Mouse (Mus musculus) gastrocnemius, adult 2 months (tissue): Measurements from ENCODE around the gene Klhl41. TPM values are rescaled to one million over a fixed set of nuclear protein-coding genes. Genes with fewer than 3 reads are reported as not detected.

Source experiments
- DNase-seq: peaks from one replicate; pipeline ENCODE4 v3.0.0; 2022
- H3K27ac ChIP-seq: fragments of 200-600 bp; 2 replicates; pipeline ENCODE4 v1.8.1; 2022; ENCODE audit warnings: mild to moderate bottlenecking
- H3K4me3 ChIP-seq: fragments of 200-600 bp; 2 replicates; pipeline ENCODE4 v1.8.1; 2022; ENCODE audit warnings: mild to moderate bottlenecking, moderate library complexity
- CTCF ChIP-seq: fragments of 200-600 bp; IDR thresholded peaks from 2 replicates; pipeline ENCODE4 v1.8.1; 2022; ENCODE audit warnings: antibody characterized with exemption, mild to moderate bottlenecking, moderate library complexity
- intact Hi-C: fragments of 180-260 bp; cut with DNase I; formaldehyde crosslinking; loops from one replicate; pipeline ENCODE4 v1.15.1; 2025
- total RNA-seq, 2 experiments: library from RNA; stranded (reverse); gene quantifications; 2 replicates each; pipeline ENCODE4 v1.2.3; 2021

The Klhl41 gene
- total RNA-seq, 2 experiments from 2014 or later: 511 to 652 TPM

DNA sequence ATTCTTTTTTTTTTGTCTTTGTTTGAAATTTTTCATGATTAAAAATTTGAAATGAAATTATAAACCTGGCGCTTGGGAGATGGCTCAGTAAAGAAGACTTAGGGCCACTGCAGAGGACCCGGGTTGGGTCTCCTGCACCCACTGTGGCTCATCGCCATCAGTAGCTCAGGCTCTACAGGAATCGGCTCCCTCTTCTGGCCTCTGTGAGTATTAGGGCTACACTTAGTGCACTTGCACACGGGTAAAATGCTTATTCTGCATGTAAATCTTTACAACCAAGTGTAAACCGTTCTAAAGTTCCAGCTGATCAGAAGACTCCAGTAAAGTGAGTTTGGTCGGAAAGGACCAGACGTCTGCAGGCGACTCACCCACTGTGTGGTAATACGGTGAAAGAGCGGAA, 23.6 kb downstream of the Klhl41 start:
- Histone ChIP-seq H3K4me3 (no peak overlapping the region), H3K27ac (no peak overlapping the region)
- DNase-seq: no peak
- peak; percentile 28; the same call in 1 of the 2 replicates for TF ChIP-seq CTCF
- intact Hi-C loops: no loop called here

DNA sequence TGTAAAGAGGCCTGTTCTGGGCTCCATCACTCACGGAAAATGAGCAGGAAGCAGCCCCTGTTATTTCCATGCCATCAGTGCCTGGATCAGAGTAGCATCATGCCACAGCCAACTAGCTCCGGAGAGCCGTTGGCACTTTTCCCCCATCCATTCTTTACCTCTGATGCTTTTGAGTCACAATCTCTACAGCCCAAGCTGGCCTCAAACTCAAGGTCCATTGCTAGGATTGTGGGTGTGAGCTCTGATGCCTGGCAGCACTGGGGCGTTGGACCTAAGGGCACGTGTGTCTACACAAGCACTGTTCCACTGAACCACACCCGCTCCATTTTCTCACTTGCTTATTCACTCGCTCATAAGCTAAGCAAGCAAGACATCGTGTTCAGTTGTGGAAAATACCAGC, 30.5 kb downstream of the Klhl41 start:
- no peak for TF ChIP-seq CTCF
- intact Hi-C loops: no loop called here

DNA sequence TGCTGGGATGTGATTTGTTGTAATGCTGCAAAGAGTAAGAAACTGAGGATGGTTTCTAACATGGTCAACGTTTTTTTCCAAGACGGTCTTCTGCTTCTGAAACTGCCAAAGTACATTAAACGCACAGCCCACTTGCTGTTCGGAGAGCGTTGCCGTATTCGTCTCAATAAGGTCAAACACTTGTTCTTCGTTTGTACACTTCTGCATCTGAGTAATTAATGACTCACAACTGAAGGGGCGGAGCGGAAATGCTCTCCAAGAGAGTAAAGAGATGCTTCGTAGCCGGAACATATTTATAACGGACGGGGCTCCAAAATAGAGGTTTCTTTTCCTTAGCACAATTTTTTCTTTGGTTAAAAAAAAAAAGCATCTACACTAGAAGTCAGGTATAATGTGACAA, 42.3 kb downstream of the Klhl41 start:
- peak overlapping the region; percentile 95 for H3K27ac ChIP-seq
- peak overlapping the region; percentile 80 for H3K4me3 ChIP-seq
- no peak for TF ChIP-seq CTCF
- intact Hi-C loops: no loop called here
- no peak for DNase-seq

More for the DNA sequence above, 30.5 kb downstream of the Klhl41 start:
- DNase-seq: no peak
- no peak overlapping the region for H3K4me3 ChIP-seq
- no peak overlapping the region for H3K27ac ChIP-seq

DNA sequence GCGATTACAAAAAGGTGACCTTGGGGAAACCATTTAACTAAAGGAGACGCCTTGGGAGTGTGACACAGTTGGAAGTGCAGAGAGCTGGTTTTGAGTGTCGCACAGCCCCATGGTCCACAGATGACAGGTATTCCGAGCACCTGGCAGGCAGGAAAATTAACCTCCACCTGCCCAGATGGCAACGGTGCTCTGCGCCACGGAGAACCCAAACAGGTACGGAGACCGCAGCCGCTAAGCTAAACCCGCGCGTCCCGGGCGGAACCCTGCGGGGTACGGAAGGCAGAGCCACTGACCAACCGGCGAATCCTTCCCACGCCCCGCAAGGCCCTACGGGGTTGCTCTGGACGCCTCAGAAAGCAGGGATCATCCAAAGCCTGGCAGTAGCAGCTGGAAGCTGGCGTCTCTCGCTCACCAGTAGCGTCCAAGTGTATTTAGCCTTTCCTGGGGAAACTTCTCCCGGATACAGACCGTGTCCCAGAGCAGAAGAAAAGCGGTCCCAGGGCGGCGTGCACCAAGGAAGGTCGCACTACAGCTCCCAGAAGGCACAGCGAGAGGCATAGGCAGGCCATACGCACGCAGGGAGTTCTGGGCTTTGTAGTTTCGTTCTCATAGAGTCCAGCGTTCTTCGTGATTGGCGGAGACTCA, 43.2 kb downstream of the Klhl41 start, which contains the start of gene Fastkd1:
Gene Fastkd1, minus strand, starts transcription at position 536 of the 645 bp plus-strand sequence.
- TF ChIP-seq CTCF: no peak
- DNase-seq: peak; percentile 89
- peak within 1 kb of the TSS; percentile 80 for H3K4me3 ChIP-seq
- H3K27ac ChIP-seq: peak within 1 kb of the TSS; percentile 95
- intact Hi-C loops: loop anchor here (1.0 kb wide), 1 partner anchor 9 kb away; the partner anchor contains the start of gene Ppig

DNA sequence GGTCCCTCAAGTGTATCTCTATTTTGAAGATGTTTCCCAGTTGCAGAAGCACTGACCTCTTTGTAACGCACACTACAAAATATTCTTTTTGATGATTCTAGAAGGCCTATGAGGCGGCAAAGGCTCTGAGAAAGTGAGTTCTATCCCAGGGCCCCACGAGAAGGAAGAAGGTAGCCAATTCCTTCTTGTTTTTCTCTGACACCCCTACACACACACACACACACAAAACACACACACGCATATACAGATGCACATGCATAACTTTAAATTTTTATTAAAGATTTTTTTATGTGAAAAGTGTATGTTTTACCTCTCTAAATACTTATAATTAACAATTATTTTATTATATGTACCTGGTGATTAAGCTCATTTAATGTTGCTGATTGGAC, 43.7 kb downstream of the Klhl41 start:
- peak overlapping the region; percentile 80 for H3K4me3 ChIP-seq
- DNase-seq: no peak
- TF ChIP-seq CTCF: no peak
- H3K27ac ChIP-seq: peak overlapping the region; percentile 95
- intact Hi-C loops: loop anchor here (1.0 kb wide), 1 partner anchor 9 kb away; the partner anchor contains the start of gene Ppig

DNA sequence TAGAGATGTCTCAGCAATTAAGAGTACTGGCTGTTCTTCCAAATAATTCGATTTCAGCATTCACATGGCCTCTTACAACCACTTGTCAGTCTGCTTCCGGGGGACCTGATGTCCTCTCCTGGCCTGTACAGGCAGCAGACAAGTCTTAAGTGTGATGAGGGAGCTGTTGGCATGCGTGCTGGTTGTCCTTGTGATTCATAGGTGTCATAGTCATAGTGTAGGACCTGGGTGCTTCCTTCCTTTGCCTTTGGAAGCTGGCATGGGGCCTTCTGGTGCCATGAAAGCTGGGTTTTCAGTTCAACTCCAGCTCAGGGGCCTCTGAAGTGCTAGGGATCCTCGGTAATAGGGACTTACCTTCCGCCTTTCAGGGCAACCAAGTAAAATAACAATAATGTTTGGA, 44.2 kb downstream of the Klhl41 start:
- no peak overlapping the region for H3K27ac ChIP-seq
- TF ChIP-seq CTCF: no peak
- no peak overlapping the region for H3K4me3 ChIP-seq
- intact Hi-C loops: no loop called here
- DNase-seq: no peak

DNA sequence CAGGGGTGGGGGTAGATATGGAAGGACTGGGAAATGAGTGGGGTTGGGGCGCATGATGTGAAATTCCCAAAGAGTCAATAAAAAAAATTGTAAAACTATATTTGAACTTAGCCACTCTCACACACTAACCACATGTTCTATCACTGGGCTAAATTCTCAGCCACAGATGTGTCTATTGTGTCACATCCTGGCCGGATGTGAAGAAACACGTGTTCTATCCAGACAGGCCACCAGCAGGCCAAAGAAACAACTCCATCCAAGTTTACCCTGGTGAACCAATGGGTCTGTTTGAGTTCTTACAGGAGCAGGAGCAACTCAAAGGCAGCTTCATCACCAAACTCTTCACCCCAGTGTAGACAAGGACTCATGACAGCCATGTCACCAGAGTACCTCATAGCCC, 46.6 kb downstream of the Klhl41 start:
- DNase-seq: no peak
- TF ChIP-seq CTCF: no peak

DNA sequence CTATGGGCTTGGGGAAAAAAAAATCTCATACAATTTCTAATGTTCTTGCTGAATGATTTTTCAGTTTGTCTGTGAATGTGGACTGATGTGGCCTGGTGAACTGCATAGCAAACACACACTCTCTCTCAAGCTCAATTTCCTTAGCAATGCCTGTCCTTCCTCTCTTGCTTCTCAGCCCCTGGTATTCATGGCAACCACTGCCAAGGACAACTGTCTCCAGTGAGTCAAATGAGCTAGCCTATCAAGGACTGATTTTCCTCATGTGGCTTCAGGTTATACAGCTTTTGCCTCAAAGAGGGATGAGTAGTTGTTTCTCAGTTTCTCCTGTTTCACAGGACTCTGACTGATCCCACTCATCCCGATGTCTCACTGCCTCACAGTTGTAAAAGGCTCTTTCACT, 49.2 kb downstream of the Klhl41 start:
- TF ChIP-seq CTCF: no peak
- intact Hi-C loops: no loop called here
- no peak overlapping the region for H3K27ac ChIP-seq
- H3K4me3 ChIP-seq: no peak overlapping the region
- DNase-seq: no peak

More for the DNA sequence above, 46.6 kb downstream of the Klhl41 start:
- intact Hi-C loops: no loop called here
- no peak overlapping the region for H3K4me3 ChIP-seq
- no peak overlapping the region for H3K27ac ChIP-seq

DNA sequence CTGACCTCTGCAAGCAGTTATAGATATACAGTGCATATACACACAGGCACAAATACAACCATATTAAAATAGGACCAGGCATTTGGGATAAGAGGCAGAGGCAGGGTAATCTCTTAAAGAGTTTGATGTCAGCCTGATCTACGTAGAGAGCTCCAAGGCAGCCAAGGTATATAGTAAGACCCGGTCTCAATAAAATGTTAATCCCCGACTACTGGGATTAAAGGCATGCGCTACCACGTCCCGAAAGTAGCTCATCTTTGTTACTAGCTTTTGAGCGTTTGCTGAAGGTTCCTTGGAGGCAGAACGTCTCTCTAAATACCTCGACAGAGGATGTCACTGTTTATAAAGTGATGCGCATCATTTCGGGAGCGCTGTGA, 52.3 kb downstream of the Klhl41 start, which contains the start of gene Ppig:
Gene Ppig, plus strand, starts transcription at position 273 of the 377 bp plus-strand sequence.
- peak within 1 kb of the TSS; percentile 94 for H3K27ac ChIP-seq
- peak within 1 kb of the TSS; percentile 85 for H3K4me3 ChIP-seq
- no peak for DNase-seq
- TF ChIP-seq CTCF: no peak
- intact Hi-C loops: loop anchor here (1.0 to 10.0 kb wide), 3 partner anchors 9 to 173 kb away; partner anchors contain the start of genes Ccdc173, Fastkd1, Phospho2 and Ubr3

DNA sequence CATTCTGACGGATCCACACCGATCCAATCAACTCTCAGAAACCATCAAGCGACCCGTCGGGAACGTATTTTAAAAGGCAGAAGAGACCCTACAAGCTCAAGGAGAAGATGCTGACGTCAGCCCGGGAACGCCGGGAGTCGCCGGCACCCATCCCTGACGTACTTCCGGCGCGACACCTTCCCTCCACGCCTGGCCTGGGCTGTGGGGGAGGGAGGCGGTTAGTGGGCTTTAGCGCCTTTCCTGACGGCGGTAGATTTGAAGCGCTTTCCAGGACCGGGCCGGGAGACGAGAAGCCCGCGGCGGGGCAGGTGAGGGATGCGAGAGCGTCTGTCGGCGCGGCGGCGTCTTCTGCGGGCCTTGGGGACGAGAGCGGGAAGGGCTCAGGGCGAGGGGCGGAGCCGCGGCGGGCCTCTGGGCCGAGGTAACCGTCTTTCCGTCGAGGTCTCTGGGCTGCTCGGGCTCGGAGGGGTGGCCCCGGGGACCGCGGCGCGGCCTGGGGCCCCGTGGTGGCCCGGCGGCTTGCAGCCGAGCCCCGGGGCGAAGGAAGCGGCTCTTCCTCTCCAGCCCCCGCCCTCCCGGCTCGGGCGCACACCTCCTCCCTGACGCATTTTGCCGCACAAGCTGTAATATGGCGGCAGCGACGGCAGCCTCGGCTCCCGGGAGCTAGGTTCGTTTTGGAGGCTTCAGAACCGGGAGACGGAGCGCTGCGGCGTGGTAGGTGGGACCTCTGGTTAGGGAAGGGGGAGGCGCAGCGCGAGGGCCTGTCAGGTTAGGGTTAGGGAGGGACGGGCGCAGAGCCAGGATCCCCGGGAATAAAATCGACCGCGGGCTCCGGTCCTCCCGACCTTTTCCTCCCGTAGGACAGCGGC, 53.0 kb downstream of the Klhl41 start:
- DNase-seq: peak; percentile 96
- Histone ChIP-seq H3K4me3 (peak overlapping the region; percentile 85), H3K27ac (peak overlapping the region; percentile 94)
- intact Hi-C loops: loop anchor here (1.0 to 10.0 kb wide), 3 partner anchors 10 to 172 kb away; partner anchors contain the start of genes Ccdc173, Fastkd1, Phospho2 and Ubr3
- TF ChIP-seq CTCF: no peak

DNA sequence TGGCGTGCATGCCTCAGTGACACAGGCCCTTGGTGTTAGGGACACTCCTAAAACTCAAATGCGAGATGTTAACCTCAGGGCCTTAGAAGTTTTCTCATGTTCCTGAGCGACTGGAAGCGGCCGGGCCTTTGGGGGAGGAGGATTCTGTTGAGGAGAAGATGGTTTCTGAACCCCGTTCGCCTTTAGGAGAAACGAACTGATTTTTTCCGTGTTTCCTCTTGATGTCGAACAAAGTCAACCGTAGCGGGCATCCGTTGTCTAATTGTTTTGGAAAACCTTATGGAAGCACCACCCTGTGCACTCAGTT, 53.6 kb downstream of the Klhl41 start:
- intact Hi-C loops: loop anchor here (5.0 to 10.0 kb wide), 2 partner anchors 64 to 171 kb away; partner anchors contain the start of genes Ccdc173, Phospho2 and Ubr3
- H3K4me3 ChIP-seq: peak overlapping the region; percentile 85

More for the DNA sequence above, 53.6 kb downstream of the Klhl41 start:
- no peak for TF ChIP-seq CTCF
- peak overlapping the region; percentile 94 for H3K27ac ChIP-seq
- no peak for DNase-seq

Other genes with a start within 250 kb of the Klhl41 start
- gene Lrp2, start 84.1 kb upstream of the Klhl41 start, total RNA-seq: not detected
- gene Bbs5, start 22.9 kb upstream of the Klhl41 start, total RNA-seq: 1 to 10 TPM; 3.7 to 4.6 TPM
- gene Fastkd1, start 43.4 kb downstream of the Klhl41 start, total RNA-seq: 10 to 100 TPM; 15.2 to 20.3 TPM
- 10 to 100 TPM; 31.8 to 35.3 TPM for gene Ppig, start 52.4 kb downstream of the Klhl41 start, total RNA-seq
- under 1 TPM; 0.38 to 0.56 TPM for gene Ccdc173, start 119.5 kb downstream of the Klhl41 start, total RNA-seq
- gene Phospho2, start 119.5 kb downstream of the Klhl41 start, total RNA-seq: 10 to 100 TPM; 18.9 to 20.6 TPM
- 10 to 100 TPM; 13.4 to 15.6 TPM for gene Klhl23, start 151.8 kb downstream of the Klhl41 start, total RNA-seq
- gene Ssb, start 191.4 kb downstream of the Klhl41 start, total RNA-seq: 10 to 100 TPM; 56.1 to 59.5 TPM
- 10 to 100 TPM; 11.1 to 16.0 TPM for gene Mettl5, start 215.5 kb downstream of the Klhl41 start, total RNA-seq
- gene Ubr3, start 227.1 kb downstream of the Klhl41 start, total RNA-seq: 100 to 1,000 TPM; 193 to 217 TPM